ENCODE assay signal across 8 mouse cellular contexts in the genomic region with DNA sequence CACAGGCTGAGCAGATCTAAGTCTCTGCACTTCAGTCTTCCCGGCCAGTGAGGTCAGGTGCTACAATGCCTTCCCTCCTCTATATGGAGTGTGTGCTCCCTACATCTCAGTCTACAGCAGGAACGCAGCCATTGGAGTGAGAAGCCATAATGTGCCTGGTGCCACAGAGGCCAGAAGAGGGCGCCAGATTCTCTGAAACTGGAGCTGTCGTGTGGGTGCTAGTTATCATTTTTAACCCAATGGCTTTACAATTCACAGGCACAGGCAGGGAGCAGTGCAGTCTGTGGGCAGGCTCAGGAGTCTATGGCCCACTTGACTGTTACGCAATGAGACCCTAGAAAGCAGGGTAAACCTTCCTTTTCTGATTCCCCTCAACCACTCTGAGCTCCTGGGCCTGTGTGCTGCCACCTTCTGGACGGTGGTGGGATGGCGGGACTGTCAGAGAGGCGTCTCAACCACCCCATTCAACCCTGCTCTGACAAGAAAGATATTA. TPM values are rescaled to one million over a fixed set of nuclear protein-coding genes. Genes with fewer than 3 reads are reported as not detected.
A peak's percentile ranks its signal among the peaks of the same experiment; 100 is the strongest.
DNase-seq lines count a peak whose midpoint lies in the region; ATAC-seq lines count a peak whose summit lies in the region.

No protein-coding gene starts in this region.

- H3K4me3 ChIP-seq in embryonic facial prominence, embryonic 11.5 days (ENCODE audit: low read depth, low read length) = no peak overlapping the region
- H3K4me3 ChIP-seq in limb, embryonic 11.5 days (ENCODE audit: low read depth, low read length) = no peak overlapping the region
- no peak overlapping the region for H3K4me3 ChIP-seq in midbrain, embryonic 13.5 days (replicated peaks)

- peak; percentile 65 for DNase-seq in 3T3-L1 (ENCODE audit: low read depth, low spot score)
- peak; percentile 80 for DNase-seq in adrenal gland, postnatal 25 days
- peak; percentile 78 for DNase-seq in embryonic facial prominence, embryonic 11.5 days (ENCODE audit: low spot score)
- peak; percentile 64 to 92 for DNase-seq in heart, adult 18-20 months
- DNase-seq in kidney, adult 11 months = peak; percentile 67
- peak; percentile 89 for DNase-seq in limb, embryonic 11.5 days (ENCODE audit: low spot score)
- peak; percentile 82 for DNase-seq in spleen, adult 12 weeks (ENCODE audit: low spot score)

- H3K36me3 ChIP-seq in embryonic facial prominence, embryonic 11.5 days (replicated peaks; ENCODE audit: control insufficient read depth, insufficient read depth, low read depth, low read length) = no peaks in the 10 kb centered on the region
- H3K36me3 ChIP-seq in limb, embryonic 11.5 days (ENCODE audit: control insufficient read depth, insufficient read depth, low read length) = no peaks in the 10 kb centered on the region
- H3K36me3 ChIP-seq in midbrain, embryonic 13.5 days = no peaks in the 10 kb centered on the region

- no peak overlapping the region for H3K9ac ChIP-seq in embryonic facial prominence, embryonic 11.5 days (replicated peaks; ENCODE audit: low read length)
- no peak overlapping the region for H3K9ac ChIP-seq in limb, embryonic 11.5 days (ENCODE audit: low read length)
- no peak overlapping the region for H3K9ac ChIP-seq in midbrain, embryonic 13.5 days (replicated peaks)

- WGBS in embryonic facial prominence, embryonic 11.5 days = 7% methylated on average over 8 of the region's 8 CpGs
- 8% methylated on average over 8 of the region's 8 CpGs for WGBS in limb, embryonic 11.5 days
- 8% methylated on average over 8 of the region's 8 CpGs for WGBS in midbrain, embryonic 13.5 days

- no peaks in the 10 kb centered on the region for H3K9me3 ChIP-seq in embryonic facial prominence, embryonic 11.5 days (replicated peaks; ENCODE audit: control insufficient read depth, low read length)
- H3K9me3 ChIP-seq in limb, embryonic 11.5 days (ENCODE audit: control insufficient read depth, low read length) = no peaks in the 10 kb centered on the region
- no peaks in the 10 kb centered on the region for H3K9me3 ChIP-seq in midbrain, embryonic 13.5 days

- H3K27me3 ChIP-seq in embryonic facial prominence, embryonic 11.5 days (ENCODE audit: control insufficient read depth, insufficient read depth, low read length) = no peaks in the 10 kb centered on the region
- no peaks in the 10 kb centered on the region for H3K27me3 ChIP-seq in limb, embryonic 11.5 days (ENCODE audit: control insufficient read depth, insufficient read depth, low read length)
- H3K27me3 ChIP-seq in midbrain, embryonic 13.5 days = peaks cover 4% of the 10 kb centered on the region; the same call in 1 of the 2 replicates

- H3K4me2 ChIP-seq in embryonic facial prominence, embryonic 11.5 days (ENCODE audit: low read depth, low read length) = no peak overlapping the region; the same call in 1 of the 2 replicates
- no peak overlapping the region for H3K4me2 ChIP-seq in limb, embryonic 11.5 days (ENCODE audit: low read depth, severe bottlenecking)
- H3K4me2 ChIP-seq in midbrain, embryonic 13.5 days (replicated peaks) = peak overlapping the region; percentile 39

- H3K4me1 ChIP-seq in embryonic facial prominence, embryonic 11.5 days (ENCODE audit: control insufficient read depth, insufficient read depth, low read length) = no peaks in the 10 kb centered on the region
- no peaks in the 10 kb centered on the region; the same call in 1 of the 2 replicates for H3K4me1 ChIP-seq in limb, embryonic 11.5 days (ENCODE audit: control insufficient read depth, insufficient read depth, low read length)
- H3K4me1 ChIP-seq in midbrain, embryonic 13.5 days (replicated peaks) = no peaks in the 10 kb centered on the region

- H3K27ac ChIP-seq in embryonic facial prominence, embryonic 11.5 days (replicated peaks; ENCODE audit: low read depth, low read length) = no peak overlapping the region
- H3K27ac ChIP-seq in limb, embryonic 11.5 days (replicated peaks; ENCODE audit: low read depth, low read length) = no peak overlapping the region
- no peak overlapping the region for H3K27ac ChIP-seq in midbrain, embryonic 13.5 days

- ATAC-seq in embryonic facial prominence, embryonic 11.5 days (replicated peaks; ENCODE audit: insufficient number of reproducible peaks, low FRiP score, low TSS enrichment, low read depth) = peak; percentile 64
- ATAC-seq in limb, embryonic 11.5 days (ENCODE audit: insufficient number of reproducible peaks, low FRiP score, low TSS enrichment, low read depth) = no peak
- ATAC-seq in midbrain, embryonic 13.5 days = peak; percentile 34; the same call in 1 of the 2 replicates

RNA-seq across cellular contexts. Expression of a gene that starts 18.9 kb away (rescaled TPM):
- total RNA-seq in adrenal gland, postnatal 25 days (2021) = 1.3 and 1.6 TPM in 2 replicates
- not detected in 2 replicates for polyA plus RNA-seq in embryonic facial prominence, embryonic 11.5 days (2014; fragmentation: Nextera tagmentation; extraction: Ambion mirVana)
- under 1 TPM; 0.17 to 0.46 TPM for total RNA-seq in heart, adult 18-20 months (2021)
- not detected in 2 replicates for polyA plus RNA-seq in limb, embryonic 11.5 days (2014; fragmentation: Nextera tagmentation; extraction: Ambion mirVana)
- polyA plus RNA-seq in midbrain, embryonic 13.5 days (2015; fragmentation: Nextera tagmentation; extraction: Ambion mirVana) = not detected in 2 replicates

RNA-seq across cellular contexts. Expression of a gene that starts 23.0 kb away (rescaled TPM):
- 0.18 and 0.19 TPM in 2 replicates for total RNA-seq in adrenal gland, postnatal 25 days (2021)
- 0.59 and 0.70 TPM in 2 replicates for polyA plus RNA-seq in embryonic facial prominence, embryonic 11.5 days (2014; fragmentation: Nextera tagmentation; extraction: Ambion mirVana)
- total RNA-seq in heart, adult 18-20 months (2021) = 1 to 10 TPM; 1.8 to 2.0 TPM
- polyA plus RNA-seq in limb, embryonic 11.5 days (2014; fragmentation: Nextera tagmentation; extraction: Ambion mirVana) = 0.25 and 0.38 TPM in 2 replicates
- polyA plus RNA-seq in midbrain, embryonic 13.5 days (2015; fragmentation: Nextera tagmentation; extraction: Ambion mirVana) = 0.10 and 0.16 TPM in 2 replicates

RNA-seq across cellular contexts. Expression of a gene that starts 50.4 kb away (rescaled TPM):
- total RNA-seq in adrenal gland, postnatal 25 days (2021) = 0.48 and 0.64 TPM in 2 replicates
- polyA plus RNA-seq in embryonic facial prominence, embryonic 11.5 days (2014; fragmentation: Nextera tagmentation; extraction: Ambion mirVana) = 0.31 TPM in 1 of 2 replicates, not detected in the other
- total RNA-seq in heart, adult 18-20 months (2021) = 1 to 10 TPM in 1 of 2 experiments, under 1 TPM in 1; 0.62 to 1.1 TPM
- 0.05 and 0.10 TPM in 2 replicates for polyA plus RNA-seq in limb, embryonic 11.5 days (2014; fragmentation: Nextera tagmentation; extraction: Ambion mirVana)
- polyA plus RNA-seq in midbrain, embryonic 13.5 days (2015; fragmentation: Nextera tagmentation; extraction: Ambion mirVana) = 0.13 and 0.15 TPM in 2 replicates
